Mouse (Mus musculus) lung, postnatal 0 days (tissue): Measurements from ENCODE around the gene Krtap6-2. TPM values are rescaled to one million over a fixed set of nuclear protein-coding genes. Genes with fewer than 3 reads are reported as not detected.

Source experiments
- ATAC-seq: fragments of 200-750 bp; cut with Nextera tagmentation; 2 replicates; pipeline ENCODE4 v1.8.0; 2017; ENCODE audit warnings: moderate library complexity
- DNase-seq: peaks from one replicate; pipeline ENCODE4 v3.0.0-alpha.2; 2016; ENCODE audit warnings: low spot score
- H3K27ac ChIP-seq: fragments of 300-500 bp; sonication (generic); 2 replicates; pipeline ENCODE4 v1.5.1; 2014; ENCODE audit warnings: antibody characterized with exemption, mild to moderate bottlenecking, low read length, mixed read lengths
- H3K27me3 ChIP-seq: fragments of 300-500 bp; sonication (generic); replicated peaks from 2 replicates; pipeline ENCODE4 v1.6.1; 2014; ENCODE audit warnings: low read length, mixed read lengths; ENCODE audit not compliant: insufficient read depth
- H3K36me3 ChIP-seq: fragments of 300-500 bp; sonication (generic); 2 replicates; pipeline ENCODE4 v1.6.1; 2014; ENCODE audit warnings: low read length, mixed read lengths; ENCODE audit not compliant: insufficient read depth
- H3K4me1 ChIP-seq: fragments of 300-500 bp; sonication (generic); 2 replicates; pipeline ENCODE4 v1.6.1; 2014; ENCODE audit warnings: antibody characterized with exemption, low read depth, low read length, mixed read lengths; ENCODE audit not compliant: insufficient read depth
- H3K4me2 ChIP-seq: fragments of 300-500 bp; sonication (generic); replicated peaks from 2 replicates; pipeline ENCODE4 v1.6.1; 2014; ENCODE audit warnings: low read depth, mild to moderate bottlenecking, low read length, moderate library complexity, mixed read lengths
- H3K4me3 ChIP-seq: fragments of 300-500 bp; sonication (generic); 2 replicates; pipeline ENCODE4 v1.5.1; 2014; ENCODE audit warnings: low read depth, low read length
- H3K9ac ChIP-seq: fragments of 300-500 bp; sonication (generic); replicated peaks from 2 replicates; pipeline ENCODE4 v1.6.1; 2014; ENCODE audit warnings: low read depth, mild to moderate bottlenecking
- H3K9me3 ChIP-seq: fragments of 300-500 bp; sonication (generic); 2 replicates; pipeline ENCODE4 v1.6.1; 2016; ENCODE audit warnings: low read length, mixed read lengths
- CTCF ChIP-seq: IDR thresholded peaks from 2 replicates; pipeline ENCODE4 v1.5.1; 2016; ENCODE audit warnings: antibody characterized with exemption, mild to moderate bottlenecking
- EP300 ChIP-seq: IDR thresholded peaks from 2 replicates; pipeline ENCODE4 v1.6.1; 2016; ENCODE audit warnings: antibody characterized with exemption, mild to moderate bottlenecking, control low read depth
- WGBS: fragments of 180-500 bp; shearing (Covaris S2); extraction: QIAGEN DNeasy Blood & Tissue Kit; methylation state at CpG from one replicate; pipeline ENCODE4 v1.1.7; 2014; 5-methylcytosine and 5-hydroxymethylcytosine counted together
- polyA plus RNA-seq: library from polyadenylated mRNA; unstranded; fragments of >200 nt; fragmentation: Nextera tagmentation; extraction: Ambion mirVana; gene quantifications from 2 replicates; pipeline ENCODE4 v1.2.1, GENCODE M21; 2015

Gene Krtap6-2
- polyA plus RNA-seq, result not detected in 2 replicates

GRCm38 (mm10) chr16:89420011-89420410 lies at the start of gene Krtap6-2:
Gene Krtap6-2 (minus strand): TSS chr16:89420111.
- no peaks in the 10 kb centered on the region for H3K27me3 ChIP-seq
- no peak for TF ChIP-seq CTCF
- no peak for TF ChIP-seq EP300
- no peaks in the 10 kb centered on the region for H3K9me3 ChIP-seq
- H3K4me2 ChIP-seq, result no peak within 1 kb of the TSS
- H3K27ac ChIP-seq, result no peak within 1 kb of the TSS
- H3K9ac ChIP-seq, result no peak within 1 kb of the TSS
- ATAC-seq (no peak), DNase-seq (no peak)
- no peaks in the 10 kb centered on the region for H3K36me3 ChIP-seq
- 79% methylated on average over 3 of the region's 3 CpGs for WGBS
- H3K4me3 ChIP-seq, result no peak within 1 kb of the TSS
- H3K4me1 ChIP-seq, result no peaks in the 10 kb centered on the region

- Histone ChIP-seq H3K27me3 (no peaks in the 10 kb centered on the region), H3K4me3 (no peak overlapping the region), H3K36me3 (no peaks in the 10 kb centered on the region), H3K4me1 (no peaks in the 10 kb centered on the region), H3K9me3 (no peaks in the 10 kb centered on the region), H3K27ac (no peak overlapping the region), H3K4me2 (no peak overlapping the region), H3K9ac (no peak overlapping the region)
- ATAC-seq, result no peak
- WGBS, result 41% methylated on average over 5 of the region's 5 CpGs
- DNase-seq, result no peak
- TF ChIP-seq CTCF (no peak), EP300 (no peak)
Measured at GRCm38 (mm10) chr16:89461189-89461588, 41.3 kb upstream of the Krtap6-2 start.

- no peaks in the 10 kb centered on the region for H3K27me3 ChIP-seq
- H3K9ac ChIP-seq, result no peak overlapping the region
- TF ChIP-seq CTCF, result no peak
- no peak overlapping the region for H3K4me2 ChIP-seq
- ATAC-seq (no peak), DNase-seq (no peak)
- H3K36me3 ChIP-seq, result no peaks in the 10 kb centered on the region
- no peak overlapping the region for H3K4me3 ChIP-seq
- no peaks in the 10 kb centered on the region for H3K4me1 ChIP-seq
- no peak overlapping the region for H3K27ac ChIP-seq
- no peaks in the 10 kb centered on the region for H3K9me3 ChIP-seq
- 70% methylated on average over 2 of the region's 2 CpGs for WGBS
Measured at GRCm38 (mm10) chr16:89429586-89429985, 9.7 kb upstream of the Krtap6-2 start.

GRCm38 (mm10) chr16:89425310-89425709 lies 5.4 kb upstream of the Krtap6-2 start:
- no peak overlapping the region for H3K27ac ChIP-seq
- H3K4me1 ChIP-seq, result no peaks in the 10 kb centered on the region
- no peak overlapping the region for H3K4me2 ChIP-seq
- no peaks in the 10 kb centered on the region for H3K27me3 ChIP-seq
- H3K9me3 ChIP-seq, result no peaks in the 10 kb centered on the region
- H3K4me3 ChIP-seq, result no peak overlapping the region
- WGBS, result 70% methylated on average over 5 of the region's 5 CpGs
- DNase-seq, result peak; percentile 45
- ATAC-seq, result peak; percentile 25
- no peak overlapping the region for H3K9ac ChIP-seq
- no peaks in the 10 kb centered on the region for H3K36me3 ChIP-seq
- TF ChIP-seq EP300 (no peak), CTCF (no peak)

- Histone ChIP-seq H3K4me2 (no peak overlapping the region), H3K4me3 (no peak overlapping the region), H3K9me3 (no peaks in the 10 kb centered on the region), H3K36me3 (no peaks in the 10 kb centered on the region), H3K4me1 (no peaks in the 10 kb centered on the region), H3K27ac (no peak overlapping the region), H3K27me3 (no peaks in the 10 kb centered on the region), H3K9ac (no peak overlapping the region)
- DNase-seq, result peak; percentile 5
- ATAC-seq, result no peak
- 73% methylated on average over 3 of the region's 3 CpGs for WGBS
- TF ChIP-seq CTCF (no peak), EP300 (no peak)
Measured at GRCm38 (mm10) chr16:89416311-89416710, 3.6 kb downstream of the Krtap6-2 start.

GRCm38 (mm10) chr16:89410345-89411068 lies 9.4 kb downstream of the Krtap6-2 start:
- Histone ChIP-seq H3K27ac (no peak overlapping the region), H3K4me2 (no peak overlapping the region), H3K9me3 (no peaks in the 10 kb centered on the region), H3K27me3 (no peaks in the 10 kb centered on the region), H3K4me3 (no peak overlapping the region), H3K4me1 (no peaks in the 10 kb centered on the region), H3K9ac (no peak overlapping the region), H3K36me3 (no peaks in the 10 kb centered on the region)
- WGBS, result 72% methylated on average over 5 of the region's 5 CpGs
- no peak for TF ChIP-seq CTCF
- TF ChIP-seq EP300, result no peak
- ATAC-seq (no peak), DNase-seq (no peak)
